Mouse (Mus musculus): ENCODE results near the gene Otop3.

DNA sequence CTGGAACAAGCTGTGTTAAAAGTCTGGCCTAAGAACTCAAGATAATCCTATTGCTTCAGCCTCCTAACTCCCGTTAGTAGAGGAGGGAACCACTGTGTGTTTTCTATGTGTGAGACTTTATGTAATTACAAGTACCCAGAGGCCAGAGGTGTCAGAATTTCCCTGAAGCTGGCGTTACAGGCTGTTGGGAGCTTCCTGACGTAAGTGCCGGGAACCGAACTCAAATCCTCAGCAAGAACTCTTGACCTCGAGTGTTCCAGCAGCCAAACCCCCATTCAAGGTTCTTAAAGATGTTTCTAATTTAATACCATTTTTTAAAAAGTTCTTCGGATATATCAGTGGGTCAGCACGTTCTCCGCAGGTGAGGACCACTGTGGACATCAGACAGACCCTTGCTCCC lies 46.7 kb downstream of the Otop3 start:
- TF ChIP-seq CTCF (IDR thresholded peaks at IDR 0.05; ENCODE audit: control insufficient read depth, insufficient read depth, insufficient read length) (no peak), MAX (IDR thresholded peaks at IDR 0.05) (no peak)

Measured in C2C12 (cell line).